Mouse (Mus musculus): ENCODE results near the gene Mindy1. TPM values are rescaled to one million over a fixed set of nuclear protein-coding genes. Genes with fewer than 3 reads are reported as not detected.

The Mindy1 gene
- polyA plus RNA-seq, 2 experiments = 45.6 to 45.8 TPM

- no peak for DNase-seq (ENCODE audit: low spot score)
- H3K9me3 ChIP-seq (ENCODE audit: control insufficient read depth, low read length) = no peaks in the 10 kb centered on the region
- 2% methylated on average over 7 of the region's 7 CpGs for WGBS
- H3K4me3 ChIP-seq (replicated peaks; ENCODE audit: low read length) = peak overlapping the region; percentile 77
- TF ChIP-seq POLR2A (IDR thresholded peaks at IDR 0.05; ENCODE audit: borderline replicate concordance, extremely low read depth, insufficient read depth, insufficient read length) = no peak
- H3K27ac ChIP-seq (replicated peaks; ENCODE audit: low read depth, low read length) = peak overlapping the region; percentile 92
- peaks cover 13% of the 10 kb centered on the region for H3K4me1 ChIP-seq (ENCODE audit: control insufficient read depth, insufficient read depth, low read length)
- peak overlapping the region; percentile 67 for H3K9ac ChIP-seq (ENCODE audit: low read depth, low read length, severe bottlenecking)
- peaks cover 16% of the 10 kb centered on the region for H3K36me3 ChIP-seq (ENCODE audit: control insufficient read depth, insufficient read depth, low read length)
- H3K27me3 ChIP-seq (ENCODE audit: control insufficient read depth, insufficient read depth, low read length) = no peaks in the 10 kb centered on the region
- H3K4me2 ChIP-seq (replicated peaks; ENCODE audit: low read depth, low read length, severe bottlenecking) = peak overlapping the region; percentile 68
- ATAC-seq (ENCODE audit: low FRiP score, low read depth) = no peak
Measured at GRCm38 (mm10) chr3:95283589-95283941, 2.4 kb downstream of the Mindy1 start.

GRCm38 (mm10) chr3:95284062-95284461, 2.9 kb downstream of the Mindy1 start:
- Histone ChIP-seq H3K9me3 (ENCODE audit: control insufficient read depth, low read length) (no peaks in the 10 kb centered on the region), H3K27ac (replicated peaks; ENCODE audit: low read depth, low read length) (no peak overlapping the region), H3K9ac (ENCODE audit: low read depth, low read length, severe bottlenecking) (peak overlapping the region; percentile 67), H3K4me1 (ENCODE audit: control insufficient read depth, insufficient read depth, low read length) (peaks cover 13% of the 10 kb centered on the region), H3K27me3 (ENCODE audit: control insufficient read depth, insufficient read depth, low read length) (no peaks in the 10 kb centered on the region), H3K36me3 (ENCODE audit: control insufficient read depth, insufficient read depth, low read length) (peaks cover 21% of the 10 kb centered on the region), H3K4me3 (replicated peaks; ENCODE audit: low read length) (peak overlapping the region; percentile 77), H3K4me2 (replicated peaks; ENCODE audit: low read depth, low read length, severe bottlenecking) (peak overlapping the region; percentile 68)
- DNase-seq (ENCODE audit: low spot score) (no peak), ATAC-seq (ENCODE audit: low FRiP score, low read depth) (no peak)
- WGBS = 8% methylated on average over 1 of the region's 1 CpGs
- no peak for TF ChIP-seq POLR2A (IDR thresholded peaks at IDR 0.05; ENCODE audit: borderline replicate concordance, extremely low read depth, insufficient read depth, insufficient read length)

- Histone ChIP-seq H3K27ac (replicated peaks; ENCODE audit: low read depth, low read length) (no peak overlapping the region), H3K4me2 (replicated peaks; ENCODE audit: low read depth, low read length, severe bottlenecking) (peak overlapping the region; percentile 68), H3K9ac (ENCODE audit: low read depth, low read length, severe bottlenecking) (no peak overlapping the region), H3K9me3 (ENCODE audit: control insufficient read depth, low read length) (no peaks in the 10 kb centered on the region), H3K27me3 (ENCODE audit: control insufficient read depth, insufficient read depth, low read length) (no peaks in the 10 kb centered on the region), H3K36me3 (ENCODE audit: control insufficient read depth, insufficient read depth, low read length) (peaks cover 25% of the 10 kb centered on the region), H3K4me3 (replicated peaks; ENCODE audit: low read length) (peak overlapping the region; percentile 77; the same call in 1 of the 2 replicates), H3K4me1 (ENCODE audit: control insufficient read depth, insufficient read depth, low read length) (peaks cover 13% of the 10 kb centered on the region)
- TF ChIP-seq POLR2A (IDR thresholded peaks at IDR 0.05; ENCODE audit: borderline replicate concordance, extremely low read depth, insufficient read depth, insufficient read length) = no peak
- no peak for DNase-seq (ENCODE audit: low spot score)
- 85% methylated on average over 12 of the region's 12 CpGs for WGBS
- ATAC-seq (ENCODE audit: low FRiP score, low read depth) = no peak
Measured at GRCm38 (mm10) chr3:95284501-95285281, 3.5 kb downstream of the Mindy1 start.

GRCm38 (mm10) chr3:95285390-95285789, 4.2 kb downstream of the Mindy1 start:
- no peak for TF ChIP-seq POLR2A (IDR thresholded peaks at IDR 0.05; ENCODE audit: borderline replicate concordance, extremely low read depth, insufficient read depth, insufficient read length)
- Histone ChIP-seq H3K4me3 (replicated peaks; ENCODE audit: low read length) (no peak overlapping the region), H3K4me2 (replicated peaks; ENCODE audit: low read depth, low read length, severe bottlenecking) (no peak overlapping the region), H3K36me3 (ENCODE audit: control insufficient read depth, insufficient read depth, low read length) (peaks cover 32% of the 10 kb centered on the region), H3K9me3 (ENCODE audit: control insufficient read depth, low read length) (no peaks in the 10 kb centered on the region), H3K9ac (ENCODE audit: low read depth, low read length, severe bottlenecking) (no peak overlapping the region), H3K27me3 (ENCODE audit: control insufficient read depth, insufficient read depth, low read length) (no peaks in the 10 kb centered on the region), H3K27ac (replicated peaks; ENCODE audit: low read depth, low read length) (no peak overlapping the region), H3K4me1 (ENCODE audit: control insufficient read depth, insufficient read depth, low read length) (peaks cover 12% of the 10 kb centered on the region)
- ATAC-seq (ENCODE audit: low FRiP score, low read depth) (no peak), DNase-seq (ENCODE audit: low spot score) (no peak)
- WGBS = 87% methylated on average over 5 of the region's 5 CpGs

- DNase-seq (ENCODE audit: low spot score) (no peak), ATAC-seq (ENCODE audit: low FRiP score, low read depth) (no peak)
- Histone ChIP-seq H3K4me1 (ENCODE audit: control insufficient read depth, insufficient read depth, low read length) (peaks cover 9% of the 10 kb centered on the region), H3K27me3 (ENCODE audit: control insufficient read depth, insufficient read depth, low read length) (no peaks in the 10 kb centered on the region), H3K27ac (replicated peaks; ENCODE audit: low read depth, low read length) (no peak overlapping the region), H3K9me3 (ENCODE audit: control insufficient read depth, low read length) (no peaks in the 10 kb centered on the region), H3K4me3 (replicated peaks; ENCODE audit: low read length) (no peak overlapping the region), H3K9ac (ENCODE audit: low read depth, low read length, severe bottlenecking) (no peak overlapping the region), H3K4me2 (replicated peaks; ENCODE audit: low read depth, low read length, severe bottlenecking) (no peak overlapping the region), H3K36me3 (ENCODE audit: control insufficient read depth, insufficient read depth, low read length) (peaks cover 36% of the 10 kb centered on the region)
- TF ChIP-seq POLR2A (IDR thresholded peaks at IDR 0.05; ENCODE audit: borderline replicate concordance, extremely low read depth, insufficient read depth, insufficient read length) = no peak
- WGBS = 55% methylated on average over 5 of the region's 5 CpGs
Measured at GRCm38 (mm10) chr3:95286011-95286410, 4.9 kb downstream of the Mindy1 start.

All from limb, embryonic 14.5 days (tissue).